In genomic region chr1:154729269-154729980, GRCm38 (mm10) we compare ENCODE assay signal across 9 mouse cellular contexts.
DNase-seq lines count a peak whose midpoint lies in the region; ATAC-seq and TF ChIP-seq lines count a peak whose summit lies in the region.
"Had no signal": no experiment of that assay in that cellular context is flagged by ENCODE, and none has a peak within 500 bp of the region (broad histone marks: within the 10 kb centered on the region; RNA-seq: fewer than 3 reads in every experiment).

No protein-coding gene starts in this region.

- no peaks in the 10 kb centered on the region for H3K4me1 ChIP-seq in heart, adult 2 months (ENCODE audit: control insufficient read depth, insufficient read depth, low read length)
- no peaks in the 10 kb centered on the region for H3K4me1 ChIP-seq in lung, postnatal 0 days (ENCODE audit: insufficient read depth, low read depth, low read length)
- H3K4me1 ChIP-seq: lung, embryonic 15.5 days had no signal

- 54% methylated on average over 6 of the region's 6 CpGs for WGBS in heart, adult 2 months
- 53% methylated on average over 6 of the region's 6 CpGs for WGBS in lung, postnatal 0 days

- no peak for TF ChIP-seq EP300 in heart, adult 2 months (IDR thresholded peaks at IDR 0.05; ENCODE audit: insufficient read depth, low read depth, low read length)
- TF ChIP-seq EP300 in lung, postnatal 0 days (IDR thresholded peaks at IDR 0.05) = no peak

- TF ChIP-seq POLR2A in heart, adult 2 months (IDR thresholded peaks at IDR 0.05; ENCODE audit: insufficient read depth, low read depth, low read length) = no peak

- H3K36me3 ChIP-seq in heart, adult 2 months (ENCODE audit: control insufficient read depth, insufficient read depth, low read length) = no peaks in the 10 kb centered on the region
- H3K36me3 ChIP-seq in lung, postnatal 0 days (ENCODE audit: insufficient read depth, low read length) = no peaks in the 10 kb centered on the region
- H3K36me3 ChIP-seq: lung, embryonic 15.5 days had no signal

- H3K27ac ChIP-seq in heart, adult 2 months = no peak overlapping the region
- H3K27ac ChIP-seq in lung, postnatal 0 days (ENCODE audit: low read length) = no peak overlapping the region
- H3K27ac ChIP-seq: lung, embryonic 15.5 days had no signal

- no peak for ATAC-seq in lung, postnatal 0 days

- H3K4me2 ChIP-seq in lung, postnatal 0 days (replicated peaks; ENCODE audit: low read depth, low read length) = no peak overlapping the region
- H3K4me2 ChIP-seq: lung, embryonic 15.5 days had no signal

- intact Hi-C loops in heart, adult 2 months (cut with DNase I) = loop anchor here (5.0 kb wide), 2 partner anchors 532 to 837 kb away; partner anchors contain the start of gene Teddm1a
- intact Hi-C loops in heart, postnatal 25 days (cut with DNase I) = loop anchor here (1.0 to 5.0 kb wide), 3 partner anchors 448 to 837 kb away; partner anchors contain the start of gene Teddm1a

- H3K79me2 ChIP-seq in heart, adult 2 months (replicated peaks; ENCODE audit: control insufficient read depth, insufficient read depth, low read length) = no peaks in the 10 kb centered on the region

- H3K4me3 ChIP-seq in heart, adult 2 months = no peak overlapping the region
- no peak overlapping the region for H3K4me3 ChIP-seq in lung, postnatal 0 days (ENCODE audit: low read depth, low read length)
- H3K4me3 ChIP-seq: lung, embryonic 15.5 days had no signal

- no peaks in the 10 kb centered on the region for H3K9me3 ChIP-seq in lung, postnatal 0 days (ENCODE audit: low read length)
- H3K9me3 ChIP-seq: lung, embryonic 15.5 days had no signal

- peak; percentile 89 for TF ChIP-seq CTCF in heart, adult 2 months (IDR thresholded peaks at IDR 0.05)
- TF ChIP-seq CTCF in lung, postnatal 0 days (IDR thresholded peaks at IDR 0.05) = peak; percentile 86

- H3K27me3 ChIP-seq in heart, adult 2 months (ENCODE audit: control insufficient read depth, insufficient read depth, low read length) = peaks cover 10% of the 10 kb centered on the region; the same call in 1 of the 2 replicates
- H3K27me3 ChIP-seq in lung, postnatal 0 days (replicated peaks; ENCODE audit: insufficient read depth, low read length) = peaks cover 40% of the 10 kb centered on the region

- peak; percentile 31 to 58 for DNase-seq in heart, adult 2 months
- DNase-seq in heart, postnatal 25 days (ENCODE audit: low spot score) = no peak
- peak; percentile 84 for DNase-seq in ZHBTc4 (ENCODE audit: low read depth, low spot score)
- DNase-seq in cerebellum, postnatal 25 days = peak; percentile 82 to 91
- DNase-seq in frontal cortex, postnatal 36 days (ENCODE audit: low spot score in 2 of 2) = peak; percentile 87 to 95
- peak; percentile 93 for DNase-seq in layer of hippocampus, adult 11-12 months (ENCODE audit: low spot score)
- DNase-seq in lung, postnatal 0 days (ENCODE audit: low spot score) = peak; percentile 74
- DNase-seq in spleen, postnatal 10 days (ENCODE audit: low spot score in 2 of 2) = peak; percentile 32 to 70

- no peak overlapping the region for H3K9ac ChIP-seq in heart, adult 2 months (ENCODE audit: low read depth, low read length)
- no peak overlapping the region for H3K9ac ChIP-seq in lung, postnatal 0 days (replicated peaks; ENCODE audit: low read depth)
- H3K9ac ChIP-seq: lung, embryonic 15.5 days had no signal
